Mouse (Mus musculus) inflammation-experienced regulatory T-cells, adult 16 weeks (primary cell): ENCODE results near the gene Gm7247. TPM values are rescaled to one million over a fixed set of nuclear protein-coding genes. Genes with fewer than 3 reads are reported as not detected.

Experiments used
- polyA plus RNA-seq: library from polyadenylated mRNA; unstranded; fragments of 100-300 nt; shearing (Covaris generic); gene quantifications from one replicate; pipeline ENCODE4 v1.2.1, GENCODE M21; 2017

The Gm7247 gene
- polyA plus RNA-seq: not detected

GRCm38 (mm10) chr14:51361456-51361855, at the start of gene Gm7247:
Gm7247 (plus strand) TSS chr14:51361756.

DNA sequence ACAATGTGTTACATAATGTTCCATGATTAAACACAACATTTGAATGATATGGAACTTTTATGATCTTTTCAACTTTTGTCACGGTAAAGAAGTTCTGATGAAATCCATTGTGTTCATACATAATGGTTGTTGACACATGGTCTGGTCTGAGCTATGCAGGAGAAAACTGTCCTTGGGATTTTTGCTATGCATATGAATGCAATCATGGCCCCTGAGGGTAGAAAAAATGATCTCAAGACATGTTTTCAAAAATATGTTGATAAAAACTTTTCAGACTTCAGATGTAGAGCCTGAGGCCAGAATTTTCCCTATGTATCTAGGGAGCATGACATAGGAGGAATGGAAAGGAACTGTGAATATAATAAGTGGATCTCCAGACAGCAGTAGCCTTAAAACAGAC, 49.0 kb downstream of the Gm7247 start, which contains the start of gene Vmn2r88:
Gene Vmn2r88 (plus strand): TSS at position 301 of the 400 bp plus-strand sequence.

GRCm38 (mm10) chr14:51451557-51451956, 90.0 kb downstream of the Gm7247 start, which contains the start of gene Vmn2r89:
Vmn2r89 (plus strand) TSS chr14:51451857.

GRCm38 (mm10) chr14:51552490-51552889, 190.9 kb downstream of the Gm7247 start, which contains the start of gene Gm5622:
Gm5622 (plus strand) TSS chr14:51552790.

GRCm38 (mm10) chr14:51573963-51574362, 212.4 kb downstream of the Gm7247 start, which contains the start of gene Gm17175:
Gm17175 (minus strand) TSS chr14:51574063.

DNA sequence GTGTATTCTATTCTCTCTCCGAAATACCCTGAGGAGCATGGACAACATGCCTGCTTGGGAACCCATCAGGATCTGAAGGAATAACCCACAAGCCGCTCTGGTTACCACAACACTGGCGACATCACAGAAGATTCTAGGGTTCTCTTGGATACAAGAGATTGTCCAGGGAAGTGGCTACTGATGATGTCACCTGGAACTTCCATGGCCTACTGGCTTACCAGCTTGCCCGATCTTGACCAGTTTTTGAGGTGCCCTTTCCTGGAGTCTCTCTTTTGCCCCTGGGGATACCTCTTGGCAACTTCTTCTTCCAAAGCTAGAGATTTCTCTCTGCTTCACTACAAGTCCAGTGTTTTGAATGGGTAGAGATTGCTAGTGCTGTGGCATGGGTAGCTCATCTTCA, 230.5 kb downstream of the Gm7247 start, which contains the start of gene Gm17174:
Gene Gm17174 (minus strand): TSS at position 101 of the 400 bp plus-strand sequence.

DNA sequence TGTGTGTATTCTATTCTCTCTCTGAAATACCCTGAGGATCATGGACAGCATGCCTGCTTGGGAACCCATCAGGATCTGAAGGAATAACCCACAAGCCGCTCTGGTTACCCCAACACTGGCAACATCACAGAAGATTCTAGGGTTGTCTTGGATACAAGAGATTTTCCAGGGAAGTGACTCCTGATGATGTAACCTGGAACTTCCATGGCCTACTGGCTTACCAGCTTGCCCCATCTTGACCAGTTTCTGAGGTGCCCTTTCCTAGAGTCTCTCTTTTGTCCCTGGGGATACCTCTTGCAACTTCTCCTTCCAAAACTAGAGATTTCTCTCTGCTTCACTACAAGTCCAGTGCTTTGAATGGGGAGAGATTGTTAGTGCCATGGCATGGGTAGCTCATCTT, 249.7 kb downstream of the Gm7247 start, which contains the start of gene Gm17078:
Gene Gm17078 (minus strand): TSS at position 101 of the 400 bp plus-strand sequence.

Other genes with a start within 250 kb of the Gm7247 start
- gene Eddm3b, start 247.3 kb upstream of the Gm7247 start, polyA plus RNA-seq: not detected
- gene Rnase6, start 237.8 kb upstream of the Gm7247 start, polyA plus RNA-seq: 2.7 TPM
- gene Rnase1, start 215.0 kb upstream of the Gm7247 start, polyA plus RNA-seq: not detected
- not detected for gene Rnase2b, start 199.5 kb upstream of the Gm7247 start, polyA plus RNA-seq
- gene Ang2, start 162.6 kb upstream of the Gm7247 start, polyA plus RNA-seq: not detected
- not detected for gene Ear14, start 158.4 kb upstream of the Gm7247 start, polyA plus RNA-seq
- gene Rnase2a, start 105.6 kb upstream of the Gm7247 start, polyA plus RNA-seq: not detected
- not detected for gene Vmn2r88, start 49.1 kb downstream of the Gm7247 start, polyA plus RNA-seq
- not detected for gene Vmn2r89, start 90.1 kb downstream of the Gm7247 start, polyA plus RNA-seq
- gene Gm5622, start 191.0 kb downstream of the Gm7247 start, polyA plus RNA-seq: not detected
- gene Gm17175, start 212.3 kb downstream of the Gm7247 start, polyA plus RNA-seq: not detected
- not detected for gene Gm17174, start 230.4 kb downstream of the Gm7247 start, polyA plus RNA-seq
- not detected for gene Gm17078, start 249.6 kb downstream of the Gm7247 start, polyA plus RNA-seq